Mouse (Mus musculus): ENCODE results near the gene Slc23a4.

Slc23a4 gene

GRCm38 (mm10) chr6:34954926-34955861, 33.0 kb downstream of the Slc23a4 start:
- DNase-seq (ENCODE audit: low spot score) = peak; percentile 16

GRCm38 (mm10) chr6:34951956-34952667, 36.1 kb downstream of the Slc23a4 start:
- DNase-seq (ENCODE audit: low spot score) = no peak

- DNase-seq (ENCODE audit: low spot score) = no peak
Observed at GRCm38 (mm10) chr6:34951518-34951917, 36.7 kb downstream of the Slc23a4 start.

- no peak for DNase-seq (ENCODE audit: low spot score)
Observed at GRCm38 (mm10) chr6:34948461-34948860, 39.7 kb downstream of the Slc23a4 start.

- no peak for DNase-seq (ENCODE audit: low spot score)
Observed at GRCm38 (mm10) chr6:34946486-34947079, 41.6 kb downstream of the Slc23a4 start.

- no peak for DNase-seq (ENCODE audit: low spot score)
Observed at GRCm38 (mm10) chr6:34943499-34943898, 44.7 kb downstream of the Slc23a4 start.

GRCm38 (mm10) chr6:34942446-34942845, 45.8 kb downstream of the Slc23a4 start:
- no peak for DNase-seq (ENCODE audit: low spot score)

GRCm38 (mm10) chr6:34941496-34941895, 46.7 kb downstream of the Slc23a4 start:
- no peak for DNase-seq (ENCODE audit: low spot score)

- no peak for DNase-seq (ENCODE audit: low spot score)
Observed at GRCm38 (mm10) chr6:34939451-34939850, 48.8 kb downstream of the Slc23a4 start.

- DNase-seq (ENCODE audit: low spot score) = no peak
Observed at GRCm38 (mm10) chr6:34938929-34939325, 49.3 kb downstream of the Slc23a4 start.

- no peak for DNase-seq (ENCODE audit: low spot score)
Observed at GRCm38 (mm10) chr6:34938280-34938928, 49.8 kb downstream of the Slc23a4 start.

- DNase-seq (ENCODE audit: low spot score) = no peak
Observed at GRCm38 (mm10) chr6:34936743-34937142, 51.5 kb downstream of the Slc23a4 start.

GRCm38 (mm10) chr6:34932633-34933032, 55.6 kb downstream of the Slc23a4 start:
- DNase-seq (ENCODE audit: low spot score) = no peak

GRCm38 (mm10) chr6:34927594-34927993, 60.6 kb downstream of the Slc23a4 start:
- no peak for DNase-seq (ENCODE audit: low spot score)

- DNase-seq (ENCODE audit: low spot score) = peak; percentile 81
Observed at GRCm38 (mm10) chr6:34927156-34927555, 61.0 kb downstream of the Slc23a4 start.

GRCm38 (mm10) chr6:34921941-34922340, 66.3 kb downstream of the Slc23a4 start:
- DNase-seq (ENCODE audit: low spot score) = peak; percentile 47

- no peak for DNase-seq (ENCODE audit: low spot score)
Observed at GRCm38 (mm10) chr6:34920631-34921030, 67.6 kb downstream of the Slc23a4 start.

GRCm38 (mm10) chr6:34919956-34920355, 68.2 kb downstream of the Slc23a4 start, which contains the start of gene Stra8:
TSS of gene Stra8 (plus strand) at chr6:34920163.
- no peak for DNase-seq (ENCODE audit: low spot score)

- DNase-seq (ENCODE audit: low spot score) = no peak
Observed at GRCm38 (mm10) chr6:34919146-34919545, 69.1 kb downstream of the Slc23a4 start.

GRCm38 (mm10) chr6:34914462-34914861, 73.7 kb downstream of the Slc23a4 start:
- no peak for DNase-seq (ENCODE audit: low spot score)

GRCm38 (mm10) chr6:34913341-34914040, 74.7 kb downstream of the Slc23a4 start:
- no peak for DNase-seq (ENCODE audit: low spot score)

All from layer of hippocampus, adult 11-12 months (tissue).